Mouse (Mus musculus) liver, adult 2 months (tissue): ENCODE results near the gene Gsta3.
A peak's percentile ranks its signal among the peaks of the same experiment; 100 is the strongest.

Experiments used
- CTCF ChIP-seq: fragments of 200-500 bp; IDR thresholded peaks from 2 replicates; pipeline ENCODE4 v1.5.1; 2011; ENCODE audit warnings: low read depth, low read length, control low read depth
- POLR2A ChIP-seq: fragments of 200-500 bp; IDR thresholded peaks from 2 replicates; pipeline ENCODE4 v1.6.1; 2011; ENCODE audit warnings: low read length, control low read depth; ENCODE audit not compliant: insufficient read depth; ENCODE audit errors: extremely low read depth

- TF ChIP-seq CTCF: peak; percentile 18; the same call in 1 of the 2 replicates
- no peak for TF ChIP-seq POLR2A
Observed at GRCm38 (mm10) chr1:21304174-21304573, 63.8 kb downstream of the Gsta3 start.
